Mouse (Mus musculus) CH12F3 (cell line): Measurements from ENCODE around the gene Pex7.

Experiments
- in situ Hi-C: fragments of 300-500 bp; cut with MboI; formaldehyde crosslinking; loops from 2 replicates; pipeline ENCODE4 v1.14.3; 2020; ENCODE audit warnings: low sequenced_read_pairs

The Pex7 gene

DNA sequence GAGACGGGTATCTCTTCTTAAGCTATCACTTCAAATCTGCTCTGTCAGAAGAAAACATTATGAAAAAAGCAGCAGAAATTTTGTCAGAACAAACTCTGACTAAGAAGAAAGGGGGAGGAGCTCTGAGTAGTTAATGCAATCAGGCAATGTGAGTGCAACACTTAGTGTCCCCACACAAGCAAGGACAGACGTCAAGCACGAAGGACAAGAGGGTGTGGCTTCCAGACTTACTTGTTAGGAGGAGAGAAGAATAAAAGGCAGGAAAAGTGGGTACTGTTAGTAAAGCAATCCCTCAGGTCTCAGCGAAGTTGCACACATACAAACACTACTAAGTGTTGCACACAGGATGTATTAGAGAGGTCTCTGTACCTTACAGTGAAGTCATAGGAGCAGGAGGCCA lies 23.1 kb downstream of the Pex7 start:
- in situ Hi-C loops, result no loop called here

DNA sequence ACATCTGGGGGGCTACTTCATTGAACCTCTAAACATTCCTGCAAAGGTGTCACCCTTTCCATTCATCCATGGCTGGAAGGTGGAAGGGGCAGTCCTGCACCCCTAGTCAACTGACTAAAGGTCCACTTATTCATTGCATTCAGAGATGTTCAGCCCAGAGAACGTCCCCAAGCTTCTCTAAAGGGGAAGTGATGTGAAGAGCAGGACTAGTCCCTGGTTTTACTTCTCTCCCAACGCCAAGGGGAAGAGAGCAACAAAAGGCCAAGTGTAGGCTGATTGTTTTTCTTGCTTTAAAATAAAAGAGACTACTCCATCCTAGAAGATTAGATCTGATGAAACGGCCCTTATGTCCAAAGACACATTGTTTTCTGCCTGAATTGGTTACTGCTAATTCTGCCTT lies 27.1 kb downstream of the Pex7 start:
- in situ Hi-C loops, result no loop called here

DNA sequence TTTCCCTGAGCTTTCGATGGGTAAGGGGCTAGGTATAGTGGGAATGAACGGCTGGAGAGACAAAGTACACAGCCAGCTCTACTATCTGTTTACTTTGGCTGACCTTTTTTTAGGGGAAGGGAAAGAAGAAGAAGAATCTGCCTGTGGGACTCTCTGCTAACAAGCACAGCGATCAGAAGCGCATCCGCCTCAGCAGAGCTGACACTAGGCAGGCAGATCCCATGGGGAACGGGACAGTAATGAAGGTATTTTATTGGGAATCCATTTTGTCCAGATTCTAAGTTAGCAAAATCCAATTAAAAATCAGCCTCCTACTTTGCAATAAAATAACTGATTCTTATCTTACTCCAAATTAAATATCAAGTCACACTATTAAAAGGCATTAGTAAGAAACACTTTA lies 28.3 kb downstream of the Pex7 start:
- in situ Hi-C loops, result no loop called here

DNA sequence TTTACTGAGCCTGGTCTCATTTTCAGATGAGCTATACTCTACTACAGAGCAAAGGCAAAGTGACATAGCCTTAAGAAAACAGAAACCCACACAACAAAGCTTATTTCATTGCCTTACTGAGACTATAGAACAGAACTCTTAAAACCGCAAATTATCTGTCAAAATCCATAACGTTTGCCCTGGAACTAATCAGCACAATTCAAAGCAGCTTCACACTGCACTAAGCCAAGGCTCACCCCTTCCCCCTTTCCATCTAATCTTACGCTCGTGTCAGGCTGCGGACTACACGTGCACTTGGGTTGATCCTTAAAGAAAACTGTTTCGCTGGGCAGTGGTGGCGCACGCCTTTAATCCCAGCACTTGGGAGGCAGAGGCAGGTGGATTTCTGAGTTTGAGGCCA lies 29.8 kb downstream of the Pex7 start:
- in situ Hi-C loops, result no loop called here

DNA sequence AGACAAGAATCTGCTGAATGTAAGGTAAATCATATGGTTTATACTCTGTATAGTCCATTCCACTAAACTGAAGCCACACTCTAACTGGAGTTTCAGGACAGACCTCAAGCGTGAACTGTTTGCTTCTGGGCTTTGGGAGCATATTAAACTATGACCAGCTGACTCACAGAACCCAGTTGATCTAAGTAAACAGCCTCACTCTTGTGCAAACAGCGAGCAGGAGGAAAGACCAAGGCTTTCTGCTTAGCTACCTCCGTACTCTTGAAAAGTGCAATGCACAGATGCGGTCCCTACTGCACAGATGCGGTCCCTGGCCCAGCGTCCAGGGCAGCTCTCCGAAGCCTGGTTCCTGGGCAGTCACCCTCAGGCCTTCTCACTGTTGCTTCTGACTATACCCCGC lies 30.2 kb downstream of the Pex7 start:
- in situ Hi-C loops, result no loop called here

DNA sequence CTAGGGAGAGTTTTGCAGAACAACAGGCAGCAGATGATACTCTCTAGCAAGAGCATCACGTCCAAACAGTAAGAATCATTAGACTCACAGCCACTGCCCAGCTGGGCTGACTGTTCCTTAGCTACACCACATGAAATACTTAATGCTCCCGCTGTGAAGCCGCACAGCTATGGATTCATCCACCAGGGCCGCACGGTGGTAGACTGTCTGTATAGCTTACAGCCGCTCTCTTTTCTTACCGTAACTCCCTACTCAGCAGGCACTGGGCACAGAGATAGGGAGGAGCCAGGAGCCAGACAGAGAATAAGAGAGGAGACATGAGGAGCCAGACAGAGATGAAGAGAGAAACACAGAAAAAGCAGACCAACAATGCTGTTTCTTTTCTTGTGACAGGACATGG lies 30.8 kb downstream of the Pex7 start:
- in situ Hi-C loops, result no loop called here

DNA sequence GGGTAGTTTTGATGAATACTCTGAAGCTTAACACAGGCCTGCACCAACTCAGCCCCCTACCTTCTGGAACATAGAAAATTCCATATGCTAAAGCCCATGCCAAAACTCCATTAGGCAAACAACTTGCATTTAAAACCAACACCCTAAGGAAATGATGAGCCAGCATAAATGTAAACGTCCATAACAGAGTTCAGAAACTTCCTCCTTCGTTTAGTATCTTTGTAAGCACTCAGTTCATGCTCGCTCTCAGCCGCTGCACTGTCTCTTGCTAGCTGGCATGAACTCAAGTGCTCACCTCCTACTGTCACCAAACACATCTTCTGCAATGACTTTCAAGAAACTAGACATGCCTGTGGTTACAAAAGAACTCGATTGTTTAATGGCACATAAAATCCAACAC lies 32.1 kb downstream of the Pex7 start:
- in situ Hi-C loops, result no loop called here

DNA sequence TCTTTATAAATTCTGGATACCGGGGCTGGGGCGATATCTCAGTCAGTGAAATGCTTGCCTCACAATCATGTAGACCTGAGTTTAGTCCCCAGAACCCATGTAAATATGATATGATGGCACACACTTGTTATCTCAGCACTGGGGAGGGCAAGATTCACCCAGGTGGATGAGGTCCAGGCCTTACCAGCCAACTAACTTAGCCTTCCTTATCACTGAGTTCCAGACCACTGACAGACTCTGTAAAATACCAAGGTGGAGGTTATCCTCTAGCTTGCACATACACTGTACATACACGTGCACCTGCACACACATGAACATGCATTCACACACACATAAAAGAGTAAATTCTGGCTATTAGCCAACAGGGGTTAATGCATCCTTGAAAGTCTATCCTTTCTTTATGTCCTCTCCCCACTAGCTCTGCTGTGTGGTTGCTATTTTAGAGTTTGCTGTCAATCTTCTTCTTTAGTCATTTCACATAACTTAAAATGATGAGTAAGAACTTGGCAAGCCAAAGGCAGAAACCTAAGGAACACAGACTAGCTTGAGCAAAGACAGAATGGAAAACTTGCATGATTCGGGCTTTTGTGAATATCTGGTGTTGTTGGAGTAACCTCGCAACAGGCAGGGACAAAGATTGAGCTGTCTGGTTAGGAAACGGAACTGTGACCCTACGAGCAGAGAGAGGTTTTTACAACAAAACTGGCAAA lies 51.7 kb downstream of the Pex7 start:
- in situ Hi-C loops, result no loop called here

DNA sequence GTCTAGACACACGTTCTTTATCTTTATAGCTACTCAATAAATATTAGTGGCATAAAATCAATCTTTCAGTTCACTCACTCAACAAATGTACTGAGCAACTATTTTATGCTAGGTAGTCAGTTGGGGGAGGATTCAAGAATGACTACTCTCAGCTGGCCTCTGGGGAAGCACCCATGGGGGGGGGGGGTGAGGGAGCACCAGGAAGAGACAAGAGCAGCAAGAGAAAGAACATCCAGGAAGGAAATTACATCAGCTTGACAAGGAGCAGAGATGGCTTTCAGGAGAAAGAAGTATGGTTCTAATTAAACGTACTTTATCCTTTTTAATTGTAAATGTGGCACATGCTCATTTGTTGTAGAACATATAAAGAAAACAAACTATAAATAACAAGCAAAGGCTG lies 53.9 kb downstream of the Pex7 start:
- in situ Hi-C loops, result no loop called here

DNA sequence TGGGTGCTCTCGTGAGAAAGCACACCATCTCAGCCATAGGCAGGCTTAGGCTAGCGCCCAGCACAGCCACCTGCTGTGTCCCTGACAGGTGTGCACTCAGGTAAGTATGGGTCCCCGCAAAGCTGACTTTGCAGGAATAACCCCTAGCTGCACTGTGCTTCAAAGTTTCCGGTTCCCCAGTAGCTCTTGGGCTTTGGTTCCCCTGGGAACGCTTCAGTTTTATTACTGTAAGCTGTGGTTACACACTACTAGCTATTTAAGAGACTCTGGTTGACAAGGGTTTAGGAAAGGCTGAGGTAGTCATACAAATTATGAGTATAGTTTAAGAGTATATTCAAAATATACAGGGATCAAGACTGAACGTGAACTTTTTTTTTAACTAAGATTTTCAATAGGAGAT lies 54.7 kb downstream of the Pex7 start:
- in situ Hi-C loops, result no loop called here

DNA sequence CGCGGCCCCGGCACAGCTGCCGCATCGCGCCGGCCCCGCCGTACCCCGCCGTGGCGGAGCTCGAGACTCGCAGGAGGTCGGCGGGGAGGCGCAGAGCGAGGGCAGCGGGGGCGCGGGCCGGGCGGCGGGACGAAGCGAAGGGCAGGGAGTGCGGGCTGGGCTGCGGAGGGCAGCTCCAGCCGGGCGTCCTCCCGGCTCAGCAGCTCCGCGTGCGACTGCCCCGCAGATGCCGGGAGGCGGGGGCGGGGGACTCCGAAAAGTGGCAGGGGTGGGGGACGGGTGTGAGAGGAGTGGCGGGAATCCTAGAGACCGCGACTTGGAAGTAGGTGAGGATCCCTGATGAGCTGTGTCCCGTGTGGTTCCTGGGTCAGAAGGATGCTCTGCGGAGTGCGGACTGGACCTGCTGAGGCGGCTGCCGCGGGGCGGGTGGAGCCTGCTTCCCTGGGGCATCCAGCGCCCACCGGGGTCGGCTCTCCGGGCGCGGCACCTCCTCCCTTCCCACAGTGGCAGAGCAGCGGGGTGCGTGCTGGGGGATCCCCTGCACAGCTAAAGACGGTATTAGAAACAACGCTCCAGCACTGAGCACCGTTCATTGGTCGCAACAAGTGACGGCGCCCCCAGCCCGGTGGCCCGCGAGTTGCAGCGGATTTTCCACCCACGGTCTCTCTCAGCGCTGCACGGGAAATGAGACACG lies 56.3 kb downstream of the Pex7 start, which contains the start of gene Slc35d3:
TSS of gene Slc35d3 (minus strand) at position 462 of the 694 bp plus-strand sequence.
- in situ Hi-C loops, result no loop called here

DNA sequence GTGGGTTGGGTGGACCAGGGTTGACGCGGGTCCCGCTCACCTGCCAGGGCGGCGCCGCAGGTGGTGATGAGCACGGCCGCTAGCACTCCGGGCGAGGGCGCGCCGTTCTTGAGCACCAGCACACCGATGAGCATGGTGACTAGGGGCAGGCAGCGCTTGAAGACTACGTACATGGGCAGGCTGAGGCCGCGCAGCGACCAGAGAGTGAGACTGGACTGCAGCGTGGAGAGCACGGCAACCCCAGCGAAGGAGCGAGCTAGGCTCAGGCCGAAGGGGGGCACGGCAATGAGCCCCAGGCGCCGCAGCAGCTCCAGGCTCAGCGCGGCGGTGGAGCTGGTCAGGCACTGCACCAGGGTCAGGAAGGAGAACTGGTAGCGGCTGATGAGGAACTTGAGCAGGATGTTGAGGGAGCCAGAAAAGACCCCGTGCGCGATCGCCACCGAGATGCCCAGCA lies 56.9 kb downstream of the Pex7 start:
- in situ Hi-C loops, result no loop called here

DNA sequence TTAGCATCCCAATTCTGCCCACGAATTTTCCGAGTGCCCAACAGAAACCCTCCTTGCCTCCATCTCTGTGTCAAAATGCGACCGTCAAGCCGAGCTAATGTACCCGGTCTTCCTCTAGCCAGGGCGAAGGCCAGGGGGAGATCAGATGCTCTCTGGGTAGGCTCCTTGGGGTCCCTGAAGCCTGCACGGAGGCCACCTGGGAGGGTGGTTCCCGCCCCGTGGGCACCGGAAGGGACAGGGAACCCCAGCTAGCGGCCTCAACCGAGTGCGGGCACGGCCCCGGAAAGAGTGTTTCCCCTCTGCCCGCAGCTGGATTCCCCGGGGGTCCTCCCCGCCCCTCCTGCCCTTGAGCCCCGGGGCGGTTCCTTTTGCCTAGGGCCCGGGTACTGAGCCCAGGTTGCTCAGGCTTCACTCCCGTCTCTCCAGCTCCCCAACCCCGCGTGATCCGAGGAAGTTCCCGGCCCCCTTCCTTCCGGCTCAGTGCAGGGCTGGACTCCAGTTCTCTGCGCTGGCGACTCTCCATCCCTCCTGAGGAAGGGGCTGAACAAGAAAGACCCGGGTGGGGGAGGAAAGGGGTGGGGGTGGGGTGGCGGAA lies 57.6 kb downstream of the Pex7 start:
- in situ Hi-C loops, result no loop called here

DNA sequence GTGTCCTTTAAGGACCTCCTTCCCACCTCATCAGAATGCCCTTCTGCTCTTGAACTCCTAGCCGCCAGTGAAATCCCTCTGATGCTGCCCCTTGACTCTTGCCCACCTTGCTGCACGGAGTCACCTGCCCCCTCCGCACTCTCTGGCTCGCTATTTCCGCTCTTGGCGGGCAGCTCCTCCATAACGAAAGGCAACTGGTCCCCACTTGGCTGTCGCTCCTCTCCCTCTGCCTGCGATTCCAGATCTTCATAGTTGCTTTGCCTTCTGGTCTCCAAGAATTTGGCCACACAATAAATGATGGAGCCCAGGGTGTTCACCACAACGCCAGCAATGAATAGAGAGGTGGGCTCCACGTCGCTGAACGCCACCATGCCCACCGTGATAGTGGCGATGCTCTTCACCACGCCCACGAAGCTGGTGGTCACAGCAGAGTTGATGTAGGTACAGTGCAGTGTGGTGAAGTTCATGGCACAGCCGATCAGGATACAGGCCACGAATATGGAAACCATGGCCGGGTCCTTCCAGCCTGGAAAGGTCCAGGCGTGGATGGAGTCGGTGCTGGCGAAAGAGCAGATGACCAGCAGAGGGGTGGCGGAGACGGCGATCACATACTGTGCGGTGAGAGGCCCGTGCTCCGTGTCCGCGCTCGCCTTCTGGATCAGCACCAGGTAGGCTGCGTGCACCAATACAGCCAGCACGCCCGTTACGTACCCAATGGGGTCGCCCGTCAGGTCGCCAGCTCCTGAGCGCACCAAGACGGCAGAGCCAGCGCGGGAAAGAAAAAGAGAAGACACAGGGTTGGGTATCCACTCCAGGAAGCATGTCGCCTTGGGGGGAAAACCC lies 58.3 kb downstream of the Pex7 start:
- in situ Hi-C loops, result no loop called here

DNA sequence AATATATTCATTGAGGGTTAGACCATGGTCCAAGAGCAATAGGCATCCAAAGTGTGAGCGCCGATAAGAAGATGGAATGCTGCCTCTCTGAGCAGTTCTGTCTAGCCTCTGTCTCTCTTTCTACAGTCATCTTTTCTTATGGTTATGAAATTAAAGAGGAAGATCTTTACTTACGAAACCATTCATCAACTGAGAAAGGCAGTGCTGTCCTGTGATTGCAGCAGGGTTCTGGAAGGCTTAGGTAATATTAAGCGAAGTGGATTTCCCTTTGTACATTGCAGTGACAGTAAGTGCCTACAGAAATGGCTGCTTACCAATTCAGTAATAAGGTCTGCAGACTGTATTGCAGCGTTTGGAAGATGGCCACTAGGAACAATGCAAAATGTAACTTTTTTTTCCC lies 67.7 kb downstream of the Pex7 start:
- in situ Hi-C loops, result no loop called here

DNA sequence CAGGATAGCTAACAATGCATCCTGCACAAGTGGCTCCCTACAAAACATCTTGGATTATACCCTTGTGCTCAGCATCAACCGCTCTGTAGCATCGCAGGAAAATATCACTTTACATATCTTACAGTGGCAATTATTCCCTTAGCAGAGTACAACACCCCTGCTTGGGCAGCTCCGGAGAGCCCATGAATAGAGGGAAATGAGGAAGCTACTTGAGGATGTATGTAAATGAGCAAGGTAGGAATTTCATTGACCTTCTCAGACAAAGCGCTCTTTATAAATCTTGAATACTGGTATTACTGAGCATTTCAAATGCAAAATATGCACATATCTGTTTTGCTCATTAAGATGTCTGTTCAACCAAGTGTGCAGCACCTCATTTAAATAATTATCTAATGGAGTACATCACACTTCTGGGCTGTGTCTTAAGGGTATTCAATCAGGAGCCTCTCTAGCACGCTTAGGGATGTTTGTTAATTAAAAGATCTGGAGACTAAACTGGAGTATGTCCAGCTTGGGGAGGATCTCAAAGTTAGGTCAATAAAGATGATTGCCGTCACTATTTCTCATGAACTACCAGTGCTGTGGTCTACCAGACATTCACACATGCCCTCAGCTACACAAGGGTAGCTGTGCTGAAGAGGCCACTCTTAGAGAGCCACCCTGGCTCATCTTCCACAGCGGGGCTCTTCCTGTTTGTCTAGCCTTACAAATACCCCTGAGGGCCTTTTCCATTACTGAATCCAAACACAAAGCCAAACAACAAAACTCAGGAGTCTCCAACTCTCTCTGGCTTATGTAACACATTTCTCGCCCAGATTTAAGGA lies 71.4 kb downstream of the Pex7 start:
- in situ Hi-C loops, result no loop called here

DNA sequence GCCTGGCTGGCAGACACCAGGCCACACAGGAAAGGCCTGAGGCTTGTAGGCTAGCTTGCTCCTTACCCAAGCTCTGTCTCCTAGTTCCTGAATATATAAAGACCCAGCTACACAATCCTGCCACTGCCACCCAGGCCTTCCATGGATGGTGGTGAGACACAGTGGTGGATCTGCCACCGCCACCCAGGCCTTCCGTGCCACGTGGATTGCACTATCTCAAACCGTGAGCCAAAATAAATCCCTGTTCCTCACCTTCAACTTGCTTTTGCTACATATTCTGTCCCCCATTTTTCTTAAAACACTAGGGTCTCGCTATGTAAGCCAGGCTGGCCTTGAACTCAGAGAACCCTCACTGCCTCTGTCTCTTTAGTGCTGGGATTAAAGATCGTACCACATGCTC lies 73.3 kb downstream of the Pex7 start:
- in situ Hi-C loops, result no loop called here

DNA sequence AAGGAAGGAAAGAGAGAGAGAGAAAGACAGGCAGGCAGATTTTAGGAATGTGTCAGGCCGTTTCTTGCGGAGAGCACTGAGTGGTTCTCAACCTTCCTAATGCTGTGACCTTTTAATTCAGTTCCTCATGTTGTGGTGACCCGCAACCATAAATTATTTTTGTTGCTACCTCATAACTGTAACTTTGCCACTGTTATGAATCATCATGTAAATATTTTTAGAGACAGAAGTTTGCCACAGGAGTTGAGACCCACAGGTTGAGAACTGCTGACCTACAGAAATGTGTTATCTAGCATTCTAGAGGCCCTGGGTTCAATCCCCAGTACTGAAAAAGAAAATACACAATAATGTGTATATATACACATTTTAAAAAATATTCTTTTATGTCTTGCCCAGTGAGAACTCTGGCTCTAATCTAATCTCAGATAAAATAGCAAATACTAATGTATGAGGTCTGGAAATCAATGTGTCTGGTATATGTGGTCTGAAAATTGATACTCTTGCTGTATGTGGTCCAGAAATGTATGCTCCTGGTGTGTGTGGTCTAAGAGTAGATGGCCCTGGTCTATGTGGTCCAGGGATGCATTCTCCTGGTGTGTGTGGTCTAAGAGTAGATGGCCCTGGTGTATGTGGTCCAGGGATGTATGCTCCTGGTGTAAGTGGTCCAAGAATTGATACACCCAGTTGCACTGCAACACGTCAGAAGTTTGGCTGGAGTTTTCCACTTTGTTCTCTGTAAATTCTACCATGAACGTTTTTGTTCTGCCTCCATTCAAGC lies 76.2 kb downstream of the Pex7 start:
- in situ Hi-C loops, result no loop called here

DNA sequence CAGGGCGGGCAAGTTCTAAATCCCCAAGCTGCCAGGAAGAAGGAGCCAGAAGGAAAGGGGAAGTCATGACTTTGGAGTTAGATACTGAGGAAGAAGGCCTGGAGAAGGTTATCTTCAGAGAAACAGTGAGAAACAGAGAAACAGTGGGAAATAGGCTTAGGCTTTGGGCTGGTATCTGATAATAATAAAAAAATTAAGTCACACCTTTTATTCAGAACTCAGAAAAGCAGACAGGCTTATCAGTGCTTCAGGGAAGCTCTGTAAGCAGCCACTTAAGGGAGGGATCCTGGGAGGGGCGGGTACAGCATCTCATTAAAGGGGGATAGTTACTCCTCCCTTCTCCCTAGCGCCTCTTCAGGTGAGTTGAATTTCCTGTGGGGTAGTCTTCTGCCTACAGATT lies 86.5 kb downstream of the Pex7 start:
- in situ Hi-C loops, result no loop called here
